Mouse (Mus musculus) lung, postnatal 0 days (tissue): ENCODE data around the gene Nyap2.

Source experiments
- CTCF ChIP-seq: IDR thresholded peaks from 2 replicates; pipeline ENCODE4 v1.5.1; 2016; ENCODE audit warnings: antibody characterized with exemption, mild to moderate bottlenecking
- EP300 ChIP-seq: IDR thresholded peaks from 2 replicates; pipeline ENCODE4 v1.6.1; 2016; ENCODE audit warnings: antibody characterized with exemption, mild to moderate bottlenecking, control low read depth

- TF ChIP-seq CTCF = no peak
- no peak for TF ChIP-seq EP300
These were observed 92.5 kb downstream of the Nyap2 start for GRCm38 (mm10) chr1:81169245-81169644.
